Mouse (Mus musculus): ENCODE results near the gene Cyp4f18. TPM values are rescaled to one million over a fixed set of nuclear protein-coding genes. Genes with fewer than 3 reads are reported as not detected.

Cyp4f18 gene
- polyA plus RNA-seq, 1 experiment: not detected

GRCm38 (mm10) chr8:71988110-71988866, 21.1 kb downstream of the Cyp4f18 start:
- H3K27ac ChIP-seq (ENCODE audit: insufficient read depth, low read length): no peak overlapping the region
- H3K9ac ChIP-seq (ENCODE audit: low read depth, poor library complexity, severe bottlenecking): peak overlapping the region; percentile 40
- H3K9me3 ChIP-seq (replicated peaks; ENCODE audit: control insufficient read depth, insufficient read depth, low read length, poor library complexity, severe bottlenecking): no peaks in the 10 kb centered on the region
- peak overlapping the region; percentile 64 for H3K4me3 ChIP-seq (ENCODE audit: low read depth, low read length)
- no peaks in the 10 kb centered on the region for H3K27me3 ChIP-seq (ENCODE audit: control insufficient read depth, insufficient read depth, low read length, poor library complexity, severe bottlenecking)
- H3K4me1 ChIP-seq (ENCODE audit: control insufficient read depth, insufficient read depth, low read length): no peaks in the 10 kb centered on the region
- no peaks in the 10 kb centered on the region for H3K36me3 ChIP-seq (ENCODE audit: control insufficient read depth, insufficient read depth, low read length, poor library complexity, severe bottlenecking)
- no peak for TF ChIP-seq EP300 (IDR thresholded peaks at IDR 0.05; ENCODE audit: insufficient read depth, low read depth, low read length)
- TF ChIP-seq CTCF (IDR thresholded peaks at IDR 0.05; ENCODE audit: low read depth, low read length): no peak
- TF ChIP-seq POLR2A (IDR thresholded peaks at IDR 0.05; ENCODE audit: insufficient read depth, low read length): no peak

GRCm38 (mm10) chr8:71984601-71985000, 24.8 kb downstream of the Cyp4f18 start:
- Histone ChIP-seq H3K36me3 (ENCODE audit: control insufficient read depth, insufficient read depth, low read length, poor library complexity, severe bottlenecking) (no peaks in the 10 kb centered on the region), H3K4me1 (ENCODE audit: control insufficient read depth, insufficient read depth, low read length) (no peaks in the 10 kb centered on the region), H3K27ac (ENCODE audit: insufficient read depth, low read length) (no peak overlapping the region), H3K27me3 (ENCODE audit: control insufficient read depth, insufficient read depth, low read length, poor library complexity, severe bottlenecking) (no peaks in the 10 kb centered on the region), H3K9me3 (replicated peaks; ENCODE audit: control insufficient read depth, insufficient read depth, low read length, poor library complexity, severe bottlenecking) (no peaks in the 10 kb centered on the region), H3K4me3 (ENCODE audit: low read depth, low read length) (no peak overlapping the region), H3K9ac (ENCODE audit: low read depth, poor library complexity, severe bottlenecking) (no peak overlapping the region)
- TF ChIP-seq CTCF (IDR thresholded peaks at IDR 0.05; ENCODE audit: low read depth, low read length) (no peak), POLR2A (IDR thresholded peaks at IDR 0.05; ENCODE audit: insufficient read depth, low read length) (no peak), EP300 (IDR thresholded peaks at IDR 0.05; ENCODE audit: insufficient read depth, low read depth, low read length) (no peak)

DNA sequence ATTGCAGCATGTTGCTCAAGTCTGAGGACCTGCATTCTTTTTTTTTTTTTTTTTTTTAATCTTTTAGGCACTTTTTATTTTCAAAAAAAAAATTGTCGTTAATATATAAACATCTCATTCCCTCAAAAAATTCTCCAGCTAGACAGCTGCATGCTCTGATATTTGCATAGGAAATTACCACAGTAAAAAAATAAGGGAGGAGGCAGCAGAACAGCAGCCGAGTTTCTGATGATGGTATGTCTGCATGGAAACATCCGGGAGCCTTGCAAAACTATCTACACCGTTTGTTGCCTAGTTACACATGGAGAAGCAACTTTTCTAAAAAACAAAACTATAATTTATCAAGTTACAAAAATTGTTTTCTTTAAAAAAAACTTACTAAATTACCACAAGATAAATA, 28.0 kb downstream of the Cyp4f18 start:
- Histone ChIP-seq H3K9ac (ENCODE audit: low read depth, poor library complexity, severe bottlenecking) (no peak overlapping the region), H3K27me3 (ENCODE audit: control insufficient read depth, insufficient read depth, low read length, poor library complexity, severe bottlenecking) (no peaks in the 10 kb centered on the region)

GRCm38 (mm10) chr8:71981032-71981431, 28.4 kb downstream of the Cyp4f18 start:
- no peaks in the 10 kb centered on the region for H3K4me1 ChIP-seq (ENCODE audit: control insufficient read depth, insufficient read depth, low read length)
- no peak overlapping the region for H3K9ac ChIP-seq (ENCODE audit: low read depth, poor library complexity, severe bottlenecking)
- no peak overlapping the region for H3K27ac ChIP-seq (ENCODE audit: insufficient read depth, low read length)
- peaks cover 5% of the 10 kb centered on the region; the same call in 1 of the 2 replicates for H3K9me3 ChIP-seq (replicated peaks; ENCODE audit: control insufficient read depth, insufficient read depth, low read length, poor library complexity, severe bottlenecking)
- TF ChIP-seq EP300 (IDR thresholded peaks at IDR 0.05; ENCODE audit: insufficient read depth, low read depth, low read length): no peak
- no peak for TF ChIP-seq POLR2A (IDR thresholded peaks at IDR 0.05; ENCODE audit: insufficient read depth, low read length)
- no peak for TF ChIP-seq CTCF (IDR thresholded peaks at IDR 0.05; ENCODE audit: low read depth, low read length)
- no peak overlapping the region for H3K4me3 ChIP-seq (ENCODE audit: low read depth, low read length)
- no peaks in the 10 kb centered on the region for H3K27me3 ChIP-seq (ENCODE audit: control insufficient read depth, insufficient read depth, low read length, poor library complexity, severe bottlenecking)
- H3K36me3 ChIP-seq (ENCODE audit: control insufficient read depth, insufficient read depth, low read length, poor library complexity, severe bottlenecking): no peaks in the 10 kb centered on the region

More for the DNA sequence above, 28.0 kb downstream of the Cyp4f18 start:
- Histone ChIP-seq H3K4me3 (ENCODE audit: low read depth, low read length) (no peak overlapping the region), H3K9me3 (replicated peaks; ENCODE audit: control insufficient read depth, insufficient read depth, low read length, poor library complexity, severe bottlenecking) (peaks cover 5% of the 10 kb centered on the region; the same call in 1 of the 2 replicates), H3K27ac (ENCODE audit: insufficient read depth, low read length) (no peak overlapping the region), H3K4me1 (ENCODE audit: control insufficient read depth, insufficient read depth, low read length) (no peaks in the 10 kb centered on the region), H3K36me3 (ENCODE audit: control insufficient read depth, insufficient read depth, low read length, poor library complexity, severe bottlenecking) (no peaks in the 10 kb centered on the region)
- TF ChIP-seq CTCF (IDR thresholded peaks at IDR 0.05; ENCODE audit: low read depth, low read length) (no peak), EP300 (IDR thresholded peaks at IDR 0.05; ENCODE audit: insufficient read depth, low read depth, low read length) (no peak), POLR2A (IDR thresholded peaks at IDR 0.05; ENCODE audit: insufficient read depth, low read length) (no peak)

GRCm38 (mm10) chr8:71974211-71974610, 35.2 kb downstream of the Cyp4f18 start:
- no peaks in the 10 kb centered on the region for H3K4me1 ChIP-seq (ENCODE audit: control insufficient read depth, insufficient read depth, low read length)
- H3K9me3 ChIP-seq (replicated peaks; ENCODE audit: control insufficient read depth, insufficient read depth, low read length, poor library complexity, severe bottlenecking): peaks cover 5% of the 10 kb centered on the region; the same call in 1 of the 2 replicates
- H3K27me3 ChIP-seq (ENCODE audit: control insufficient read depth, insufficient read depth, low read length, poor library complexity, severe bottlenecking): no peaks in the 10 kb centered on the region
- H3K9ac ChIP-seq (ENCODE audit: low read depth, poor library complexity, severe bottlenecking): no peak overlapping the region
- H3K36me3 ChIP-seq (ENCODE audit: control insufficient read depth, insufficient read depth, low read length, poor library complexity, severe bottlenecking): peaks cover 20% of the 10 kb centered on the region
- TF ChIP-seq POLR2A (IDR thresholded peaks at IDR 0.05; ENCODE audit: insufficient read depth, low read length) (no peak), CTCF (IDR thresholded peaks at IDR 0.05; ENCODE audit: low read depth, low read length) (no peak), EP300 (IDR thresholded peaks at IDR 0.05; ENCODE audit: insufficient read depth, low read depth, low read length) (no peak)
- no peak overlapping the region for H3K27ac ChIP-seq (ENCODE audit: insufficient read depth, low read length)
- H3K4me3 ChIP-seq (ENCODE audit: low read depth, low read length): no peak overlapping the region

GRCm38 (mm10) chr8:71971945-71972344, 37.5 kb downstream of the Cyp4f18 start:
- Histone ChIP-seq H3K4me3 (ENCODE audit: low read depth, low read length) (no peak overlapping the region), H3K9ac (ENCODE audit: low read depth, poor library complexity, severe bottlenecking) (no peak overlapping the region), H3K4me1 (ENCODE audit: control insufficient read depth, insufficient read depth, low read length) (no peaks in the 10 kb centered on the region), H3K27ac (ENCODE audit: insufficient read depth, low read length) (no peak overlapping the region), H3K36me3 (ENCODE audit: control insufficient read depth, insufficient read depth, low read length, poor library complexity, severe bottlenecking) (peaks cover 42% of the 10 kb centered on the region), H3K9me3 (replicated peaks; ENCODE audit: control insufficient read depth, insufficient read depth, low read length, poor library complexity, severe bottlenecking) (peaks cover 1% of the 10 kb centered on the region; the same call in 1 of the 2 replicates), H3K27me3 (ENCODE audit: control insufficient read depth, insufficient read depth, low read length, poor library complexity, severe bottlenecking) (no peaks in the 10 kb centered on the region)
- no peak for TF ChIP-seq POLR2A (IDR thresholded peaks at IDR 0.05; ENCODE audit: insufficient read depth, low read length)
- no peak for TF ChIP-seq CTCF (IDR thresholded peaks at IDR 0.05; ENCODE audit: low read depth, low read length)
- TF ChIP-seq EP300 (IDR thresholded peaks at IDR 0.05; ENCODE audit: insufficient read depth, low read depth, low read length): no peak

Data from ES-Bruce4 (cell line).